Mouse (Mus musculus) fibroblast of lung, adult 2 months (primary cell): ENCODE data around the gene Baiap2l1.
"Not testable (repeated sequence)": the region's sequence is repeated elsewhere in the genome, so short reads cannot be mapped to it uniquely, and the experiment has no call there.

ENCODE experiments used
- DNase-seq: peaks from one replicate; pipeline ENCODE4 v3.0.0-alpha.2; 2011; ENCODE audit warnings: low read depth

The Baiap2l1 gene

GRCm38 (mm10) chr5:144351185-144351584 lies 6.7 kb downstream of the Baiap2l1 start:
- no peak for DNase-seq

GRCm38 (mm10) chr5:144344592-144344991 lies 13.3 kb downstream of the Baiap2l1 start:
- DNase-seq: no peak

- no peak for DNase-seq
These were observed 16.8 kb downstream of the Baiap2l1 start for GRCm38 (mm10) chr5:144341085-144341484.

DNA sequence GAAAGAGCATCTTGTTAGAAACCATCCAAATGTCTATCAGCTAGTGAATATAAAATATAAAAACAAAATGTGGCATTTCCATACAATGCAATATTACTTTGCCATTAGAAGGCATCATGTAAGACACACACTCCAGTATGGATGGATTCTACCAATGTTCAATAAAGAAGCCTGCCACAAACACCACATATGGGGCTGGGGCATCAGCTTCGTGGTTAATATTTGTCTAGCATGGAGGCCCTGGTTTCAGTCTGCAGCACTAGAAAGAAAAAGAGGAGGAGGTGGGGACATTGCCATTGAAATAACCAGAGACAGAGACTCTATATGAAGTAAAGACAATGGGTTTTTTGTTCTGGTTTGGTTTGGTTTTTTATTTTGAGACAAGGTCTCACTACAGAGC lies 19.1 kb downstream of the Baiap2l1 start:
- DNase-seq: no peak

- not testable (repeated sequence) for DNase-seq
These were observed 22.6 kb downstream of the Baiap2l1 start for GRCm38 (mm10) chr5:144335357-144335756.

- DNase-seq: no peak
These were observed 23.9 kb downstream of the Baiap2l1 start for GRCm38 (mm10) chr5:144334010-144334409.

DNA sequence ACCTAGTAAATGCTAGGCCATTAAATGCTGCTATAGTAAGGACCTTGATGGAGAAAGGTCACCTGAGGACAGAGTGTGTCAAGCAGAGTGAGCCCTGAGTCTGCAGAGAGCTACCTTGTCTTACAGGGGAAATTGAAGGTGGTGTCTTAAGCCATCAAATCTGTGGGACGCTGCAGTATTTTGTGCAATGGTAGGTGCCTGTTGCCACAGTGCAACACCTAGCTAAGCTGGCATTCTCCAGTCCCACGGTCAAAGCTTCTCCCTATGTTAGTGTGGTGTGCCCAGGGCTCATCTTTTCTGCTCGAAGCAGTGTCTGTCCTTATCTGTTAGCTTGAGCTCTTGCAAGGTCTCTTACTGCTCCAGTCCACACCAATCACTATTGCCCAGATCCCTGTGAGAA lies 35.2 kb downstream of the Baiap2l1 start:
- no peak for DNase-seq

DNA sequence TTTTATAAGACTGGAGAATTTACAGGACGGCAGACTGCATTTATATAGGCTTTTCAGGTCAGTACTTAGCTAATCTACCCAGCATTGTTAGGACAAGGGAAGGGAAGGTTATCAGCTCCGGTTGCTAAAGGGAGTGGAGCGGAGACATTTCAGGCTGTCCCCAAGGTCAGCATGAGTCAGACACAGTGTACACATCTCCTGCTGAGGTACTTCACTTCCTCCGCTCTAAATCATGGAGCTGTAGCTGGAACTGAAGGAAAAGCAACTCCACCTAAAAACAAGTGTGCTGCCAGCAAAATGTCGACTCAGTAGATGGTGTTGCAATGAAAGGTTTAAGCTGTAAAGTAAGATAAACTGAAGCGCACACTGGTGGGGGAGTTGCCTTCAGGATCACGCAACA lies 36.2 kb downstream of the Baiap2l1 start:
- peak; percentile 40 for DNase-seq

DNA sequence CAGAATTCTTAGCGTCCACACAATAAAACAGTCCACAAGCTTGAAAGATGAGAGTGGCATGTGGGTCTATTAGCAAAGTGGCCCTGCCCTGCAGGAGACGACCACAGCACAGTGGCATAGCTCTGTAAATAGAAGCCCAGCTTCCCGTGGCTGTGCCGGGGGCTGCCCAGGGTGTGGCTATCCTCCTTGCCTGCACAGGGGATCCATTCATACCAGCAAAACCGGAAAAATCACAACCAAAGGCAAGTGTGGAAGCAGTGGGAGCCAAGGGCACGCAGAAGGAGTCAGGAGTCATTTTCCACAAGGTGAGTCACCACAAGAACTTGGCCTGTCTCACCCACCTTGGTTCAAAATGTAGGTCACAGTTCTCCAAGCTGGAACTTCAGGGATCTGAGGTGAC lies 39.6 kb downstream of the Baiap2l1 start:
- DNase-seq: peak; percentile 57

- no peak for DNase-seq
These were observed 40.5 kb downstream of the Baiap2l1 start for GRCm38 (mm10) chr5:144317426-144317825.

- DNase-seq: no peak
These were observed 41.5 kb downstream of the Baiap2l1 start for GRCm38 (mm10) chr5:144316442-144316841.

DNA sequence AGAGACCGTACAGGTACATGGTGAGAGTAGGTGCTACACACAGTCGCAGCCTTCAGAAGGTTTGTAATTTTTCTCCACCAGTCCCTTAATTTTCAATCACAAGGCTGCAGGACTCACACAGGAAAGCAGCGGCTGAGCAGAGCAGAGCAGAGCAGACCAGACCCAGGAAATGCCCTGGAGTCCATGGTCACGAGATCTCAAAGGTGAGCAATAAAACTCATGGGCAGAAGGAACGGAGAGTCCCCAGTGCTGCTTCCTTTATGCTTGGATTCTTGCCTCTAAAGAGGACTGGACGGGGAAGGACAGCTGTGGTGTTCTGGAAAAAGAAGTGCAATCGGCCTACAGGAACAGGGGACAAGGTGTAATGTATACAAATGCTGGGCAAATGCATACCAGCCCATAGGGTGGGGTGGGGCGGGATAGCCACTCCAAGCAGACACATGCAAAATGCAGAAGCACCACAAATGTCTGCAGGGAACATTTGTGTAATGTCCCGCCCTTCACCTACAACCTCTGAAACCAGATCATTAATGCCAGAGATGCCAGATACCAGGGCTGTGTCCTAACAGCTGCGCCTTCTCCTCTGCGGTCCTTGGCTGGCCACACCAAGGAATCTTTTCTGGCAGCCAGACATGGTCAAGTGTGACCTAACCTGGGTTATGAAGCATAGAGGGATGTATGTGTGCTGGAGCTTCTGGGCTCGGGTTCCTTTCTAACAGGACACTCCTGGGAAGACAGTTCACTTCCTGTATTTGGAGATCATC lies 43.0 kb downstream of the Baiap2l1 start:
- DNase-seq: no peak

- DNase-seq: no peak
These were observed 44.6 kb downstream of the Baiap2l1 start for GRCm38 (mm10) chr5:144313335-144313734.

DNA sequence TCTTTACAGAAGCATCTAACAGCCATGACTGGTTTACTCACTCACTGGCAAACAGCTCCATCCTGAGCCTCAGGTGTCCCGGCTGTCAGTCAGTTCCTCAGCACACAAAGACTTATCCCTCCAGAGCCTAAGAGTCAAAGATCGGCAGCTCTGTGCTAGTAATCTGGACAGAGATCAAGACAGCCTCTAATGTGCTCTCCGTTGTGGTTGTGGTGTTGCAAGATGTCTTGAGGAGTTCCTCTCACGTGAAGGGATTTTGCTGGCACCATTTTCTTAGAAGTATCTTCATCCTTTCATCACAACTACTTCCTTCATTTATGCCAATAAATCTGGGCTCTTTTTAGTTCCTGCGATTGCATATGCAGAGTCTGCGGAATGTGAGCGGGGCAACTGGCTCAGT lies 45.7 kb downstream of the Baiap2l1 start:
- no peak for DNase-seq

DNA sequence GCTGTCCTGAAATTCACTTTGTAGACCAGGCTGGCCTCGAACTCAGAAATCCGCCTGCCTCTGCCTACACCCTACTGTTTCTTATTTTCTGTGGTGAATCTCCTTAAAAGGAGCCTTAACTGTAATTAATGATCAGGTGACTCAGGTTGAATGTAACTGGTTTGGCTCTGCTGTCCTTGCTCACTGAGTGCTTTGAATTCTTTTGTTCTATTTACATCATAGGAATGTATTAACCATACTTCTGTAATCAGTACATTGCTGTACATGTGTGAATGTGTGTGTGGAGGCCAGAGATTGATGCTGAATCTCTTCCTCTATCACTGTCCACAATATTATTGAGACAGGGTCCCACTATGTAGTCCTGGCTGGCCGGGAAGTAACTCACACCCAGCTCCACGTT lies 49.0 kb downstream of the Baiap2l1 start:
- DNase-seq: no peak

GRCm38 (mm10) chr5:144303071-144303470 lies 54.8 kb downstream of the Baiap2l1 start:
- DNase-seq: no peak

GRCm38 (mm10) chr5:144296090-144296604 lies 61.8 kb downstream of the Baiap2l1 start:
- no peak for DNase-seq

DNA sequence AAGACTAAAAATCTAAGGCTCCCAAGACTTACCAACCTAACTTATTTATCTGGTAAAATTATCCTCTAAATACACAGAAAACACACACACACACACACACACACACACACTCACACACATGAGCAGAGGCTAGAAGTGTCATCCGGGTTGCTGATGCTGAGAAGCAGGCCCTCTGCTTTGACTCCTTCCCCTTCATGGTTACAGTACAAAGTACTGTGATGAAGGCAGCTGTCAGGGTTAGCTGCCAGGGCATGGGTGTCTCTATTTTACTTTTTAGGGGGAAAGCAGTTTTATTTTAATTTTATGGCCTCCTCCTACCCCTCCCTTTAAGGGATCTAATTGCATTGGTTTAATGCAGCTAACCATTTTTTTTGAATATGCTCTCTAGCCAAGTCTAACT lies 62.6 kb downstream of the Baiap2l1 start:
- DNase-seq: no peak

DNA sequence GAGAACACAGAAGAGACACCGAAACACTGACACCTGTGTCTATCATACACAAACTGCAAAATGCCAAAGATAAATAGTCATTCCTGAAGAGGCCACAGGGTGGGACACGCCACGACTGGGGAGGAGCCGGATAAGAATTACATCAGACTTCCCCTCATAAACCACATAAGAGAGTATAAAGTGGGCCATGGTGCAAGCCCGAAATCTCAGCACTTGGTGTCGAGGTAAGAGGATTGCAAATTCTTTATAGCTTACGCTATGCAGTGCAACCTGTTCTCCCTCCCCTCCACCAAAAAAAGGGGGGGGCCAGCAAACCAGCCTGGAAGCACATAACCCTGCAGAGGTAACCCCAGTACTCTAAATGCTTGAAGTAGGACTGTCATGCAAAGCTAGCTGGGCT lies 63.0 kb downstream of the Baiap2l1 start:
- no peak for DNase-seq

- DNase-seq: no peak
These were observed 68.0 kb downstream of the Baiap2l1 start for GRCm38 (mm10) chr5:144289769-144290440.

DNA sequence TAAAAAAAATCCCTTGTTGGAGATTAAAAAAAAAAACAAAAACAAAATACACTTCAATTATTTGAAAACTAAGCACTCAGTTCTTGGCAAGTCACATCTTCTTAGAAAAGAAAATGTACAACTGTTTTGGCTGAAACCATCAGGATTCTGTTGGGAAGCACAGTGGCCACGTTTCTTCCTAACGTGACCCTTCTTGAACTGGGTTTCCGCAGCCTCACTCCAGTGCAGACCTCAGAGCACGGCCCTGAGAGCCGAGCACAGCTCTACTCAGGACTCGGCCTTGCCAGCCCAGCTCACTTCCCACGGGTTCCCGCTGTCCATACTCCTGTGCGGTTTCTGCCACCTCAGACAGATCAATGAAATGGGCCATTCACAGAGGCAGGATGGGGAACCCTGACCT lies 69.5 kb downstream of the Baiap2l1 start:
- DNase-seq: no peak

- DNase-seq: no peak
These were observed 70.6 kb downstream of the Baiap2l1 start for GRCm38 (mm10) chr5:144287267-144287820.

- DNase-seq: no peak
These were observed 71.2 kb downstream of the Baiap2l1 start for GRCm38 (mm10) chr5:144286591-144287266.
